Mouse (Mus musculus): Measurements from ENCODE around the gene Prdx6.

DNA sequence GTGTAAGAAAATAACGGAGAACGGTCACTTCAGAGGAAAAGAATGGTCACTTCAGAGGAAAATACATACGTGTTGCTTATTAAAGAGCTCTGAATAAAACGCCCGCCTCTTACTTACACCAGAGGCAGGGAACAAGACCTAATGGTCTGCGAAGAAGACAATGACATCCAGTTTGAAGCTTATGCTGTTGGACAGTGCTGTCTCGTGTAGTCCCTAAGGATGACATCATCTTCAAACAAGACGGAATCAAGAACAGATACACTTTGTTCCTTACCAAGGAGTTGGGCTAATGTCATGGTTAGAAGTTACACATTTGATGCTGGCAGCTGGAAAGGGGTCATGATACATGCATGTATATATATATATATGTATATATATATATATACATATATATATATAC lies 12.6 kb upstream of the Prdx6 start:
- TF ChIP-seq POLR2A (IDR thresholded peaks at IDR 0.05; ENCODE audit: insufficient read length, low read depth) (no peak), CEBPB (IDR thresholded peaks at IDR 0.05; ENCODE audit: insufficient read depth, poor library complexity, severe bottlenecking) (no peak), MAX (IDR thresholded peaks at IDR 0.05; ENCODE audit: low read depth) (no peak), TCF3 (IDR thresholded peaks at IDR 0.05; ENCODE audit: insufficient read length, low read depth) (no peak), E2F4 (IDR thresholded peaks at IDR 0.05; ENCODE audit: insufficient read depth) (no peak), MYOG (IDR thresholded peaks at IDR 0.05; ENCODE audit: control insufficient read depth in 1 of 3, insufficient read depth in 1 of 3, insufficient read length in 2 of 3, low read depth in 2 of 3) (no peak)

All from myocyte (in vitro differentiated cells).